Mouse (Mus musculus) left cerebral cortex, adult 6 months (tissue): ENCODE results near the gene Hectd2. TPM values are rescaled to one million over a fixed set of nuclear protein-coding genes. Genes with fewer than 3 reads are reported as not detected.

ENCODE experiments used
- long read RNA-seq, 2 experiments: library from polyadenylated mRNA; unstranded; transcript quantifications; one replicate each; pipeline ENCODE4 v2.0.0; 2019 to 2020
- polyA plus RNA-seq: library from polyadenylated mRNA; unstranded; fragments of <200 nt; fragmentation: Nextera tagmentation; gene quantifications from 2 replicates; pipeline ENCODE4 v1.2.3, GENCODE M21; 2021

Hectd2 gene
- 2.0 and 7.9 TPM in 2 replicates for polyA plus RNA-seq
- long read RNA-seq, experiment 1, full-length matches to known transcripts: 5 of 9 reads
- long read RNA-seq, experiment 1, partial matches to known transcripts: 1 of 9 reads
- long read RNA-seq, experiment 1, other reads (novel, unspliced or antisense): 3 of 9 reads
- long read RNA-seq, experiment 2, partial matches to known transcripts: 0 of 1 reads
- long read RNA-seq, experiment 2, other reads (novel, unspliced or antisense): 1 of 1 reads

GRCm38 (mm10) chr19:36554046-36554784 lies at the start of gene Hectd2:
Gene Hectd2 (plus strand): TSS chr19:36554639.

Other genes with a start within 250 kb of the Hectd2 start
- 11.7 and 20.2 TPM in 2 replicates for gene Pcgf5, start 206.3 kb upstream of the Hectd2 start, polyA plus RNA-seq
- gene Ppp1r3c, start 182.0 kb downstream of the Hectd2 start, polyA plus RNA-seq: 14.7 and 23.8 TPM in 2 replicates